Mouse (Mus musculus) embryonic facial prominence, embryonic 15.5 days (tissue): ENCODE data around the gene Rps2. TPM values are rescaled to one million over a fixed set of nuclear protein-coding genes. Genes with fewer than 3 reads are reported as not detected.

ENCODE experiments used
- ATAC-seq: fragments of 200-750 bp; cut with Nextera tagmentation; 2 replicates; pipeline ENCODE4 v1.8.0; 2017; ENCODE audit warnings: low read depth, moderate TSS enrichment; ENCODE audit not compliant: insufficient number of reproducible peaks, low FRiP score, low TSS enrichment
- H3K27ac ChIP-seq: fragments of 300-500 bp; sonication (generic); replicated peaks from 2 replicates; pipeline ENCODE4 v1.5.1; 2015; ENCODE audit warnings: mild to moderate bottlenecking, inconsistent platforms
- H3K27me3 ChIP-seq: fragments of 300-500 bp; sonication (generic); 2 replicates; pipeline ENCODE4 v1.6.1; 2015; ENCODE audit warnings: inconsistent platforms
- H3K36me3 ChIP-seq: fragments of 300-500 bp; sonication (generic); 2 replicates; pipeline ENCODE4 v1.6.1; 2015; ENCODE audit warnings: mild to moderate bottlenecking, inconsistent platforms
- H3K4me1 ChIP-seq: fragments of 300-500 bp; sonication (generic); 2 replicates; pipeline ENCODE4 v1.6.1; 2015; ENCODE audit warnings: inconsistent platforms
- H3K4me2 ChIP-seq: fragments of 300-500 bp; sonication (generic); replicated peaks from 2 replicates; pipeline ENCODE4 v1.6.1; 2015; ENCODE audit warnings: mild to moderate bottlenecking, inconsistent platforms
- H3K4me3 ChIP-seq: fragments of 300-500 bp; sonication (generic); replicated peaks from 2 replicates; pipeline ENCODE4 v1.5.1; 2015; ENCODE audit warnings: mild to moderate bottlenecking, inconsistent platforms
- H3K9ac ChIP-seq: fragments of 300-500 bp; sonication (generic); 2 replicates; pipeline ENCODE4 v1.6.1; 2015; ENCODE audit warnings: inconsistent platforms
- H3K9me3 ChIP-seq: fragments of 300-500 bp; sonication (generic); replicated peaks from 2 replicates; pipeline ENCODE4 v1.6.1; 2016; ENCODE audit warnings: inconsistent platforms
- WGBS: fragments of 180-500 bp; shearing (Covaris S2); methylation state at CpG from one replicate; pipeline ENCODE4 v1.1.7; 2015; 5-methylcytosine and 5-hydroxymethylcytosine counted together
- polyA plus RNA-seq: library from polyadenylated mRNA; unstranded; fragments of >200 nt; fragmentation: Nextera tagmentation; extraction: Ambion mirVana; gene quantifications from 2 replicates; pipeline ENCODE4 v1.2.1, GENCODE M21; 2015

Rps2 gene
- polyA plus RNA-seq, 1 experiment from 2014 or later, result 1,508 TPM

- Histone ChIP-seq H3K27ac (peak overlapping the region; percentile 13; the same call in 1 of the 2 replicates), H3K4me1 (peaks cover 21% of the 10 kb centered on the region), H3K27me3 (peaks cover 8% of the 10 kb centered on the region; the same call in 1 of the 2 replicates), H3K4me2 (no peak overlapping the region), H3K36me3 (peaks cover 11% of the 10 kb centered on the region; the same call in 1 of the 2 replicates), H3K4me3 (no peak overlapping the region), H3K9ac (no peak overlapping the region), H3K9me3 (no peaks in the 10 kb centered on the region)
- 17% methylated on average over 7 of the region's 7 CpGs for WGBS
- ATAC-seq, result peak; percentile 61; the same call in 1 of the 2 replicates
Measured at GRCm38 (mm10) chr17:24745526-24746497, 27.9 kb downstream of the Rps2 start.

- H3K9ac ChIP-seq, result no peak overlapping the region
- peaks cover 32% of the 10 kb centered on the region for H3K4me1 ChIP-seq
- 18% methylated on average over 4 of the region's 4 CpGs for WGBS
- peak overlapping the region; percentile 60; the same call in 1 of the 2 replicates for H3K27ac ChIP-seq
- no peaks in the 10 kb centered on the region for H3K9me3 ChIP-seq
- no peak overlapping the region for H3K4me3 ChIP-seq
- H3K4me2 ChIP-seq, result no peak overlapping the region
- ATAC-seq, result peak; percentile 79
- peaks cover 17% of the 10 kb centered on the region; the same call in 1 of the 2 replicates for H3K27me3 ChIP-seq
- peaks cover 7% of the 10 kb centered on the region; the same call in 1 of the 2 replicates for H3K36me3 ChIP-seq
Measured at GRCm38 (mm10) chr17:24746986-24747385, 29.1 kb downstream of the Rps2 start.

GRCm38 (mm10) chr17:24751528-24751927 is 33.6 kb downstream of the Rps2 start:
- WGBS, result 13% methylated on average over 4 of the region's 4 CpGs
- Histone ChIP-seq H3K9ac (no peak overlapping the region), H3K27me3 (peaks cover 44% of the 10 kb centered on the region), H3K4me3 (no peak overlapping the region; the same call in 1 of the 2 replicates), H3K36me3 (no peaks in the 10 kb centered on the region), H3K27ac (peak overlapping the region; percentile 51; the same call in 1 of the 2 replicates), H3K9me3 (no peaks in the 10 kb centered on the region), H3K4me2 (peak overlapping the region; percentile 38), H3K4me1 (peaks cover 61% of the 10 kb centered on the region)
- ATAC-seq, result no peak

- Histone ChIP-seq H3K4me2 (peak within 1 kb of the TSS; percentile 95), H3K27ac (peak within 1 kb of the TSS; percentile 74), H3K9ac (peak within 1 kb of the TSS; percentile 57), H3K4me3 (peak within 1 kb of the TSS; percentile 60), H3K9me3 (no peaks in the 10 kb centered on the region), H3K27me3 (peaks cover 44% of the 10 kb centered on the region), H3K36me3 (no peaks in the 10 kb centered on the region), H3K4me1 (peaks cover 56% of the 10 kb centered on the region)
- ATAC-seq, result peak; percentile 80
- under 1% methylated on average over 68 of the region's 82 CpGs for WGBS
Measured at GRCm38 (mm10) chr17:24752415-24753394, 34.8 kb downstream of the Rps2 start, which contains the start of gene Hs3st6. Gene Hs3st6, plus strand, starts transcription at chr17:24752988.

- Histone ChIP-seq H3K36me3 (no peaks in the 10 kb centered on the region), H3K4me2 (no peak overlapping the region), H3K4me3 (no peak overlapping the region), H3K27ac (no peak overlapping the region), H3K27me3 (peaks cover 24% of the 10 kb centered on the region), H3K9ac (no peak overlapping the region), H3K4me1 (peaks cover 57% of the 10 kb centered on the region), H3K9me3 (no peaks in the 10 kb centered on the region)
- 87% methylated on average over 1 of the region's 1 CpGs for WGBS
- no peak for ATAC-seq
Measured at GRCm38 (mm10) chr17:24757394-24757793, 39.5 kb downstream of the Rps2 start.

- Histone ChIP-seq H3K27ac (peak overlapping the region; percentile 51), H3K4me3 (no peak overlapping the region), H3K36me3 (no peaks in the 10 kb centered on the region), H3K9ac (no peak overlapping the region), H3K4me1 (peaks cover 46% of the 10 kb centered on the region), H3K9me3 (no peaks in the 10 kb centered on the region), H3K4me2 (no peak overlapping the region), H3K27me3 (no peaks in the 10 kb centered on the region)
- 25% methylated on average over 5 of the region's 5 CpGs for WGBS
- ATAC-seq, result peak; percentile 78
Measured at GRCm38 (mm10) chr17:24761121-24761520, 43.2 kb downstream of the Rps2 start.

GRCm38 (mm10) chr17:24765016-24765905 is 47.3 kb downstream of the Rps2 start:
- peaks cover 53% of the 10 kb centered on the region for H3K4me1 ChIP-seq
- peak; percentile 56 for ATAC-seq
- no peaks in the 10 kb centered on the region for H3K9me3 ChIP-seq
- peak overlapping the region; percentile 75 for H3K27ac ChIP-seq
- no peak overlapping the region for H3K4me3 ChIP-seq
- WGBS, result 24% methylated on average over 21 of the region's 22 CpGs
- no peaks in the 10 kb centered on the region for H3K27me3 ChIP-seq
- peak overlapping the region; percentile 23 for H3K4me2 ChIP-seq
- no peak overlapping the region for H3K9ac ChIP-seq
- H3K36me3 ChIP-seq, result no peaks in the 10 kb centered on the region

- ATAC-seq, result no peak
- Histone ChIP-seq H3K4me3 (no peak overlapping the region), H3K27ac (0 out of 2 replicates have a peak overlapping the region, but pooled peaks have one; percentile 75), H3K27me3 (no peaks in the 10 kb centered on the region), H3K9me3 (no peaks in the 10 kb centered on the region), H3K9ac (no peak overlapping the region), H3K36me3 (no peaks in the 10 kb centered on the region), H3K4me2 (no peak overlapping the region), H3K4me1 (peaks cover 46% of the 10 kb centered on the region)
- WGBS, result 34% methylated on average over 12 of the region's 12 CpGs
Measured at GRCm38 (mm10) chr17:24766266-24766875, 48.5 kb downstream of the Rps2 start.

GRCm38 (mm10) chr17:24769146-24769545 is 51.2 kb downstream of the Rps2 start:
- Histone ChIP-seq H3K4me1 (peaks cover 40% of the 10 kb centered on the region), H3K27me3 (no peaks in the 10 kb centered on the region), H3K27ac (no peak overlapping the region), H3K4me3 (no peak overlapping the region), H3K9ac (no peak overlapping the region), H3K4me2 (no peak overlapping the region), H3K36me3 (no peaks in the 10 kb centered on the region), H3K9me3 (no peaks in the 10 kb centered on the region)
- no peak for ATAC-seq
- 27% methylated on average over 3 of the region's 3 CpGs for WGBS
